Mouse (Mus musculus): Measurements from ENCODE around the gene Zc3h7a.

Zc3h7a gene

DNA sequence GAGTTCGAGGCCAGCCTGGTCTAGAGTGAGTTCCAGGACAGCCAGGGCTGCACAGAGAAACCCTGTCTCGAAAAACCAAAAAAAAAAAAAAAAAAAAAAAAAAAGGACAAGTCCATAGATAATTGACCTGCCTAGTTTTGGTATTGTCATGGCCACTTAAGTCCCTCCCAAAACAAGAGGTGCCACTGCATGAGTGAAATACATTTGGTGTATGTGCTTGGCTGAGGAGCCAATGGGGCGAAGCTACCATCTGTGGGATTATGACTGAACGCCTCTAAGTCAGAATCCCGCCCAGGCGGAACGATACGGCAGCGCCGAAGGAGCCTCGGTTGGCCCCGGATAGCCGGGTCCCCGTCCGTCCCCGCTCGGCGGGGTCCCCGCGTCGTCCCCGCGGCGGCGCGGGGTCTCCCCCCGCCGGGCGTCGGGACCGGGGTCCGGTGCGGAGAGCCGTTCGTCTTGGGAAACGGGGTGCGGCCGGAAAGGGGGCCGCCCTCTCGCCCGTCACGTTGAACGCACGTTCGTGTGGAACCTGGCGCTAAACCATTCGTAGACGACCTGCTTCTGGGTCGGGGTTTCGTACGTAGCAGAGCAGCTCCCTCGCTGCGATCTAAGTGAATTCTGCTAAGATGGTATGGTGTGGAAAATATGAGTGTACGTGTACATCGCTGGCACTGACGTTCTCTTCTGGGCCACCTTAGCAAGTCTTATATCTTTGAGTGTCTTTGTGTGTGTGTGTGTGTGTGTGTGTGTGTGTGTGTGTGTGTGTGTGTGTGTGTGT lies 32.3 kb downstream of the Zc3h7a start:
- peak; percentile 95 to 100 for DNase-seq

GRCm38 (mm10) chr16:11134348-11135344 lies 41.5 kb downstream of the Zc3h7a start, which contains the start of gene Txndc11:
Txndc11 (minus strand) TSS chr16:11134650.
- DNase-seq = peak; percentile 99 to 100

- no peak for DNase-seq
Measured at GRCm38 (mm10) chr16:11133476-11134347, 42.5 kb downstream of the Zc3h7a start.

GRCm38 (mm10) chr16:11132839-11133238 lies 43.4 kb downstream of the Zc3h7a start:
- no peak for DNase-seq

DNA sequence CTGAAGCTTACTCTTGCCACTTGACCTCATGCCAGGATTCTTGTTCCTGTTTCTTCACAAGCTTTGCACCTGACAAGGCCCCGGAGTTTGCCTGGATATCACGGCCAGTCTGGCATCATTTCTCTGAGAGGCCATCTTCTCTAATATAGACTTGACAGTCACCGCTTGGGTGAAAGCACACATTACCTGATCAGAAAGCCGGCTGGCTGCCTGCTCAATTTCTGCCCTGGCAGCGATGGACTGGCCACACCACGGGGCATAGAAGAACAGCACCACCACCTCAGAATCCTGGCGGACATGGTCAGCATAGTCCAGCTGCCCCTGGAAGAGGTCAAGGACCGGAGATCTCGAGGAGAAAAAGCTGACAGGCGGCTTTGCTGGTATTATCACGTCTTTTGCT lies 47.9 kb downstream of the Zc3h7a start:
- peak; percentile 70 to 73 for DNase-seq

DNA sequence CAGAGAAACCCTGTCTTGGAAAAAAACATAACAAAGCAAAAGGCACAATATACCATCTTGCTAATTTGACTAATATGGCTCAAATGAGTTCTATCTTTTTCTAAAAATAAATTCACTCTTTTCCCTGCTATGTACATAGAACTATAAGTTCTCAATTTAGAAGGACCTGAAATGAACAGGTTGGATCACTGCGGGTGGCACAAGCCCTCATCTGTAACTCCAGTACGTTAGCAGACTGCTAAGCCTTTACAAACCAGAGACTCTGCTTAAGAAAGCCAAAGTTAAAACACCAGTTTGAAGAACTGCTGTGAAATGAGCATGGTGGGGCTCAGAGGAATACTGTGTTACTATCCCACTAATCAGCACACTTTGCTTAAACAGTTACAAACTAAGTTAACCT lies 50.8 kb downstream of the Zc3h7a start:
- peak; percentile 60 to 81 for DNase-seq

DNA sequence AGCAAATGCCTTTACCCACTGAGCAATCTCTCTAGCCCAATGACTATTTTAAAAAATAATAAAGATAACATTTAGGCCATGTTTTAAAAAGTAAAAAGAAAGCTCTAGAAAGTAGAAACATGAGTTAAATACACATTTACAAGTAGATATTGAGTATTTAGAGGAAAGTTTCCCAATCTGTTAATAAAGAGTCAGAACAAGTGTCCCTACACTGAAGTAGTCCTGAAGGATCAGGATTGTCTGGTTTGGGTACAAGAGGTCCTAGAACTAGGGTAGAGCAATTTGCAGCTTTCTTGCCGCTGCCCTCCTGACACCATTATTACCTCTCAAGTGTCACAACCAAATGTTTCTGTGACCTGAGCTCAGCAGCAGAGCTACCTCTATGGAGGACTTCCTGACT lies 52.1 kb downstream of the Zc3h7a start:
- DNase-seq = no peak

GRCm38 (mm10) chr16:11122625-11123024 lies 53.6 kb downstream of the Zc3h7a start:
- DNase-seq = no peak

- DNase-seq = no peak
Measured at GRCm38 (mm10) chr16:11109198-11109740, 66.9 kb downstream of the Zc3h7a start.

DNA sequence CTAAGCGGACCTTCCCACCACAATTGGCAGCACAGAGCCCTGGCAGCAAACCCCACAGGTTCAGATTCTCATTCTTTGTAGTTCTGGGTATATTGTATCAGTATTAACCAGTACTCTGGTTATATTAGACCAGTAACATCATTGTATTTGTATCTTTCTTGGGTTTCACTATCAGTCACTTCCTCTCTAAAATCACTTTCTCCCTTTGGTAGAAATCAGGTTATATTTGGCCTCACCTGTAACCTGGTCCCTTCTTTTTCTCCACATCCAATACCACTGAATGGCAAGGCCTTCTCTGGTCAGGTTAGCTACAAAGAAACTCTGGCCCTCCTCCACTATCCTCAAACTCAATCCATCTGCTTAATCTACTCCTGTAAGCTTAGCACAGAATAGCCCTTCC lies 71.3 kb downstream of the Zc3h7a start:
- DNase-seq = no peak

GRCm38 (mm10) chr16:11097301-11097700 lies 78.9 kb downstream of the Zc3h7a start:
- no peak for DNase-seq

- DNase-seq = no peak
Measured at GRCm38 (mm10) chr16:11093717-11094386, 82.3 kb downstream of the Zc3h7a start.

DNA sequence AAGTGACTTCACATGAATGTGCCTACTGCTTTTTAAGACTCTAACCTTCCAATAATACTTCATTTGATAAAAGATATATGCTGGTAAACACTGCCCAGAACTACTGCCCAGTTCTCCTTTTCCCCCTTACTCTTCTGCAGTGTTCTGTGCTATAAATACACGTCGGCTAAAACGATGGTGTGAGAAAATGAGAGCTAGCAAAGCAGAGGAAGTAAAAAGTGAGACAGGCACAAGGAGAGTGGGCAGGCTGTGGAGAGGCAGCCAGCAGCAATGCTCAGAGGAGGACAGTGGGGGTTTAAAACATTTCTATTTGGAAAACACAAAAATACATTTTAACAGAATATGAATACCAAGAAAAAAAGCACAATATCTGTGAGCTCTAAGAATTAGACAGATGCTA lies 83.7 kb downstream of the Zc3h7a start:
- no peak for DNase-seq

- DNase-seq = no peak
Measured at GRCm38 (mm10) chr16:11092061-11092460, 84.1 kb downstream of the Zc3h7a start.

DNA sequence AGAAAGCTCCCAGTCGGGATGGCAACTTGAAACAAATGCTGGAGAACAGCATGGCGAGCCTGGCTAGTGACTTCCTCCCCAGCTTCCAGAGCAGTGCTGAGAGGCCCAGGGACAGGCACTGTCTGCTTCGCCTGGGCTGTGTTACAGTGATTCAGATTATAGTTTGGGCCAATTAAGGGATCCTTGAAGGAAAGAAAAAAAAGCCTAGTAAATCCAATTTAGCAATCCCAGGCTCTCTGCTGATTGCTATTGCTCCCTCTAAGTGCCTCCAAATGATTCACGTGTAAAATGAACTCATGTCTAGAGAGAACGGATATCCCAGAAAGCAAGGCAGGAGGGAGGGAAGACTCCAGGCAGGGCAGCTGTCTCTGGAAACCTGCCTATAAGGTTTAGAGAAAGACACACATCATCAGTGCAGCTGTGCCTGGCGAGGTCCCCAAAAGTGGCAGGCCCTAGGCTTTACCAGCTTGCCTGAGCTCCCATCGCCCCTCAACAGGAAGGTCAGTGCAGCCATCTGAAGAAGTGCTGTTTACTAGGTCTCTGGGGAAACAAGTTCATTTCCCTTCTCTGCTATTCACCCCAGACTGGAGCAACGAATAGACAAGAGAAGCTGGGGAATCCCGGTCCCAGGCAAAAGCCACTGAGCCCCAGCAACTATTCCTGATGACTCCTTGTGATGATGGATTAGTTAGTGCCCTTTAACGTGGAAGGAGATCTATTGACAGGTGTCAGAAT lies 85.2 kb downstream of the Zc3h7a start:
- DNase-seq = no peak

DNA sequence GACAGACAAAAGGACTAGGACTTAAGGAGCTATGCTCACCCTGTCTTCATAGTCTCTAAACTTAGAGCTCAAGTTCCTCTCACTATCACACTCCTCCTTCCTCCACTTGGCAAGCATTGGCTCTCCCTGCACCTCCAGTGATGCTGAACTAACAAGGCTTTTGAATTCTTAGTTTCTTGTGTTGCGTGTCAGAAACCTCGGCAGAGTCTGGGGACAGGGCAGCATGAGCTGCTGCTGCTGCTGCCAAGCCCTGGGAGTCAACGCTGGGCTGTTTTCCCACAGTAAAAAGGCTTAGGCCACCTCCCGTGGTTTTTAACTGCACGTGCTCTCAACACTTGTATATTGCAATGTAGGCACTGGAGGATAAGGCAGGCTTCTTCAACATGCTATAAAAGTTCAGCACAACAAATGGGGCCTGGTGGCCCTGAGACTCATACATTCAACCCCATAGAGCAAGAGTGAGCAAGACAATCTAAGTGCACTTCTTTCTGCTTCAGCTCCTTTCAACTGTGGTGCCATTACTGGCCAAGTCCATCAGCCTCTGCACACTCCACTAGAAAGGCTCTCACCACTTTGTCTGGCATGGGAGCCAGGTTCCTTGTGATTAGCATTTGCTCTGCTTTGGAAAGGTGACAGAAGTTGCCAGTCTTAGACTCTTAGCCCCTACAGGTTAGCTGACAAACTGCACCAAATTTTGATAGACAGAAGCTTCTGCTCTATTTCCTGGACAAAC lies 89.2 kb downstream of the Zc3h7a start:
- peak; percentile 32 to 43 for DNase-seq

Measured in cerebellum, postnatal 25 days (tissue).